Mouse (Mus musculus) hindlimb bud, embryonic 11.5 days (tissue): ENCODE measurements around the gene Mapre1.
"Not testable (repeated sequence)": the region's sequence is repeated elsewhere in the genome, so short reads cannot be mapped to it uniquely, and the experiment has no call there.

Source experiments
- DNase-seq: peaks from one replicate; pipeline ENCODE4 v3.0.0-alpha.2; 2012; ENCODE audit warnings: low read depth, low spot score; ENCODE audit errors: extremely low spot score

Mapre1 gene

GRCm38 (mm10) chr2:153740500-153741436 lies at the start of gene Mapre1:
TSS of gene Mapre1 (plus strand) at chr2:153741274.
- peak; percentile 93 for DNase-seq

- DNase-seq = not testable (repeated sequence)
These were observed 47.7 kb upstream of the Mapre1 start for GRCm38 (mm10) chr2:153693413-153693812.

DNA sequence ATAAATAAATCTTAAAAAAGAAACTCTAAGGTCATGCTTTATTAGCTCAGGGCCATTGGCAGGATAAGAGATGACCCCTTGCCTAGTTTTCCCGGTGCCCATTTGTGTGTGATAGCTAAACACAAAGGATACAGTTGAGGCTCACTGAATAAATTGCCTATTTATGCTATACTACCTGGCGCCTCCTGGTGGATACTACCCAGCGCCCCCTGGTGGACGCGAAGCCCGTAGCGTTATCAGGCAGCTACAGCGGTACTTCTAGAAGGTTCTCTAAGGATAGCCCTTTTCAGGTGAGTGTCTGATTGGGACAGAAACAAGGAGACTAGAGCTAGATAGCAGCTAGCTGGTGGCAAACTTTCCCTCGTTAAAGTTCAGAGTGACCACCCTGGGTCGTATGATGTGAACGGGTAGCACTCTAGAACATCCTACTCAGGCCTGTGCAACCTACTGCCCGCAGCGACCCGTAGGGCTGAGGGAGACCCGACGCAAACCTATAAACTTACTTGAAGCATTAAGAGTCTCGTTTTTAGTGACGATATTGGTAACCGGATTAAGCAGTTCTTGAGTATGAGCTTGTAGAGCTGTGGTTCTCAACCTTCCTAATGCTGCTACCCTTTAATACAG lies 46.5 kb upstream of the Mapre1 start:
- DNase-seq = no peak

DNA sequence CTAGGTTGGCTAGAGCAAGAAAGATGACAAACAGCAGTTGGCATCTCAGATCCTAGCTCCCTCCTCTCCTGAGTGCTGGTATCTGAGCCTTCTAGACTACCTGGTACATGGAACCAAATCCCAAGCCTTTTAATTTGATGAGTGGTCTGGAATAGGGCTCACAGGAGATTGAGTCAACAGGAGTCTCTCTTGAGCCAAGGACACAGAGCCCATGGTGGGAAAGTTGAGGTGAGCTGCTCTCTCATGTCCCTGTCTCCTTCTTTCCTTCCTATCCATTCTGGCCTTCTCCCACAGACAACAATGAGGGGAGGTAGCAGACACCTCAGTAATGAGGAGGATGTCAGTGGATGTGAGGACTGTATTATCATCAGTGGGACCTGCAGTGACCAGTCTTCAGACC lies 44.7 kb upstream of the Mapre1 start, which contains the start of gene Dnmt3c:
Dnmt3c (plus strand) TSS at position 301 of the 400 bp plus-strand sequence.
- no peak for DNase-seq

- DNase-seq = no peak
These were observed 37.7 kb upstream of the Mapre1 start for GRCm38 (mm10) chr2:153703389-153703788.

DNA sequence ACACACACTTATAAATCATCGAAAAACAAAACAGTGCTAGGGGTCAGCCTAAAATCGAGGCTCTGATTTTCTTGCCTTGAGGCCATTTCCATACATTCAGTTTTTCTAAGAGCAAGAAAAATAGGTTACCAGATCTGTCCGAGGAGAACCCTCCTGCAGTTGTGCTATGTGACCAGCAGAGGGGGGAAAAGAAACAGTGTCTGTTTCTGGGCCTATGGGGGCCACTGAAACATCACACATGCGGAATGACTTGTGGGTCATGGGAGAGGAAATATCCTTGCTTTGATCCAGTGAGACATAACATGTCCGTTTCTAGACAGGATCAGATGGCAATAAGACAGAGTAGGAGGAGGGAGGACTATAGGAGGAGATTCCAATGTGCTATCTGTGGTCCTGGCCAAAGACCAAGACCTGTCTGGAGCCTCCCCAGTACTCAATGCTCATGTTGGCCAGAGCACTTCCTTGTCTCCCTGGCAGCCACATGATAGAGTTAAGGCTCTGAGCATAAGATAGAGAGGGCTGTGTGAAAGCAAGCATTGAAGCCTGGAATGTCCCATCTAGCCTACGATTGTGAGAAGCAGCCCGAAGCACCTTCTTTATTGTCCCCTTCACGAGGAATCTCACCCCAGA lies 30.3 kb upstream of the Mapre1 start:
- DNase-seq = peak; percentile 14

DNA sequence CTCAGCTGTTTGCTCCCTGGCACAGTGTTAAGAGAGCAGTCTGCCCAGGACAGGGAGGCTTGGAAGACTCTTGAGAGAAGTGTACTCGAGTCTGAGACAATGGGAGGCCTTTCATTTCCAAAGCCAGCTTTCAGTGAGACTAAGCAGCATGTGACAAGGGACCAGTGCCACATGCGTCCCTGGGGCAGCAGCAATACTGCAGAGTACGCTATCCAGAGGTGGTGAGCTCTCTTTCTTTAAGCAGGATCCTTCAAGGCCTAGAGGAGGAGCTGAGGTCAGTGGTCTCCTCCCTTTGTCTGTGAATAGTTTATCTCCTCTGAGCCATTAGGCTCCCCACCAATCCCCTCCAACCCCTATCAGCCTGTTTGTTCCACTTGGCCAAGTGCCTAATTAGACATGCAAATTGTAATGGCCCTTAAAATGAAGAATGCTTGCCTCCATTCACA lies 28.4 kb upstream of the Mapre1 start:
- no peak for DNase-seq

DNA sequence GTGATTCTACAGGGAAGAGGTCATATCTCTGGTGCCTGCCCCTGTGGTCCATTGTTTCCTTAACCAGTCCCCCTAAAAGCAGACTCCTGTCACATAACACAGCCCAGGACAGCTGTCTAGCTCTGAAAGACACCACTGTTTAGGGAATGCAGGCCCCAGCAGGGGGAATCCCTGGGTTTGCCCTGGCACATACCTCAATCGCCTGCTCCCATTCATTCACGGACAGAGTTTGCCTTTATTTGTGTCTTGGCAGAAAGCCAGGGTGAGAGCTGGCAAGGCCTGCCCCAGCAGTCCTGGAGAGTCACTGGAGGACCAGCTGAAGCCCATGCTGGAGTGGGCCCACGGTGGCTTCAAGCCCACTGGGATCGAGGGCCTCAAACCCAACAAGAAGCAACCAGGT lies 27.8 kb upstream of the Mapre1 start:
- DNase-seq = no peak

DNA sequence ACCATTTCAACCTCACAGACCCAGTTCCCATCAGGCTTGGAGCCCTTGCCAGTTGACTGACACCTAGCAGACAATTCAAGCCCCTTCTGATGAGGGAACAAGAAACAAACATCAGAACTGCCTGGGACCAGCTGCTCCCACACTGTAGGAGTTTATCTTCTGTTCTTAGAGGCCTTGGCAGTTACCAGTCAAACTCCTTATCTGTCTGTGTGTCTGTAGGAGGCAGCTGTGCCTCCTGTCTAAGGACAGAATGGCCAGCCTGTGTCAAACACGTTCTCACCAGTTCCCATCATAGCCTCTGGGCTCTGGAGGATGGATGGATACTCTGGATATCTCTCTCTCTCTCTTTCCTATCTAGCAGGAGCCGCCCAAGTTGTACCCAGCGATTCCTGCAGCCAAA lies 23.2 kb upstream of the Mapre1 start:
- not testable (repeated sequence) for DNase-seq

DNA sequence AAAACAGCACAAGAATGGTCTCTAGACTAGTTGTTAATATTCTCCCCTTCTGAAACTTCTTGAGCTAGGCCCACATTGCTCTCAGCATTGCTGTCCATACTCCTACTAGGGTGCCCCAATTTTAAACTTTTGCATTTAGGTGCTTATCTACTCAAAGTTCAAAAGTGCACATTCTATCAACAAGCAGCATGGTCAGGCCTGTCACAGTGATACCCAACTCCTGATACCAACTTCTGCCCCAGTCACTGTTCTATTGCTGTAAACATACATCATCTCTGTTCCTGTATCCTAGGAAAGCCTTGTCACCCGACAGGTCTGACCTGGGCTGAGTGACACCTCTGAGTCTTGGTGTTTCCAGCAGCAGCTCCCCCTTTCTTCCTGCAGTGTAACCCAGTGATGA lies 18.0 kb upstream of the Mapre1 start:
- DNase-seq = no peak

- DNase-seq = no peak
These were observed 16.6 kb upstream of the Mapre1 start for GRCm38 (mm10) chr2:153724424-153724823.

DNA sequence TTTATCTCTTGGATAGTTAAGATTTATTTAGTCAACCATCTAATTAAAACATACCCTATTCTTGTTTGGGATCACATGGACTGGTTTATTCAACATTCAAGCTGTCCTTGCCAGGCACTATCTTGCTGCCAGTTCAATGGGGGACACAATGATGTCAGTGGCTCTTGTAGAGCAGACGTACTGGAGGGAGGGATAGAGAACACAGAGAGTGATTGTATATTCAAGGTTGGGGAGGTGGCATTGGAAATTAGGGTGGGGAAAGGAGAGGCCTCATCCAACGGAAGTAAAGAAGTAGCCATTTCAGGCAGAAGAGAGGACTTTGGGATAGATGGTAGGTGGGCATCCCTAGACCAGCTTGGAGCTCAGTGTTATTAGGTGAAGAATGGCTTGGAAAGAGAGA lies 16.2 kb upstream of the Mapre1 start:
- no peak for DNase-seq

- DNase-seq = no peak
These were observed 15.8 kb upstream of the Mapre1 start for GRCm38 (mm10) chr2:153725291-153725690.

- no peak for DNase-seq
These were observed 7.0 kb upstream of the Mapre1 start for GRCm38 (mm10) chr2:153734033-153734432.

DNA sequence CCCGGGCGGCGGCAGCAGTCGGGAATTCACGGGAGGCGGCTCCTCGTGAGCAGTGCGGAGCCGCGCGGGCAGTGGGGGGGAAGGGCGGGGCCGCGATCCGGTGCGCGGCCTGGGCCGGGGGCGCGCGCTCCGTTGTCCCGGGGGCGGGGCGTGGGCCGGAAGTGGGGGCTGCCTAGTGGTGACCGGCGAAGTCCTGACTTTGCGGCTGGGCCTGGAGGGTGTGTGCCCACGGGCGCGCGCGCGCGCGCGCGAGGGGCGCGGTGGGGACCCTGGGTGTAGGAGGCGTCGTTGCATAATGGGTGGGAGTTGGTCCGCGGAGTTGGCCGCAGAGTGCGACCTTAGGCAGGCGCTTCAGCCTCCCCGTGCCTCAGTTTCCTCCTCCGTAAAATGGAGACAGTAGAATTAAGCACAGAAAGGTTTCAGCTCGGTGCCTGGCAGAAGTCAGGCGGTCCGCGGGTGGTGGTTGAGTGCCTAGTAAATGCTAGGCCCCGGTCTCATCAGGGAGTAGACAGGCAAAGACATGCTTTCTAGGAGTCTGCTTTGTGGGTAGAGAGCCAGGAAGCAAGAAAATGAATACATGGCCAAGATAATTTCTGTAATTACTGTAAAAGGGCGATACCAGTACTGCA lies 477 bp downstream of the Mapre1 start:
- no peak for DNase-seq

DNA sequence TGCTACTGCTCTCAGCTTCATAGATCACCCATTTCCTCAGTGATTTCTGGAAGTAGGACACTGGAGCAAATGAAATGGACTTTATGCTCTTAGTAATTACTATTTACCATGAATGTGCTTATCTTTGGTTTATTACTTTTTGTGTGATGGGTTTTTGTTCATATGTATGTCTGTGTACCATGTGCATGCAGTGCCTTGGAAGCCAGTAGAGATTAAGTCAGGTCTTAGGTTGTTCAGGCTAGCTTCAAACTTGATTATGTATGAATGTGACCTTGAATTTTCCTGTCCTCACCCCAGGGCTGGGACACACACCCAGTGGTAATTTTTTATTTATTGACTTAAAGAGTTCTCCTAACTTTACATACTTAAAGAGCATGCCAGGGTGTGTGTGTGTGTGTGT lies 6.9 kb downstream of the Mapre1 start:
- DNase-seq = no peak

DNA sequence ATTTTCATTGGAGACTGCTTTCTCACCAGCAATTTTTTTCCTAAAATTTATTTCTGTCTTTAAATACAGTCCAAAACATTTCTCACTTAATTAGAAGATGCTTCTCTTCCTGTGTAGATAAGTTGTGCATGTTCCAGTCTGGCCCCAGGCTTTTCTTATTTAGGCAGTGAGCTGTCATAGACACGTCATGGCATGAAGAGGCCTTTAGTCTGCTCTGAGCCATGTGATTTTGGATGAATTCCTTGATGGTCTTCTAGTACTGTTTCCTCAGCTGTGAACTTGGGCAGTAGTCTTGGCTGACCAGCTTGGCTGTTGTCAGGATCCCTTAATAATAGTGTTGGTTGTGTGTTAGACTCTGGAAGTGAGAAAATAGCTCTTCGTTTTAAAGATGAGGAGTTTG lies 9.3 kb downstream of the Mapre1 start:
- DNase-seq = no peak

GRCm38 (mm10) chr2:153762121-153762520 lies 21.0 kb downstream of the Mapre1 start:
- DNase-seq = no peak

GRCm38 (mm10) chr2:153767484-153767883 lies 26.4 kb downstream of the Mapre1 start:
- no peak for DNase-seq

- DNase-seq = no peak
These were observed 27.8 kb downstream of the Mapre1 start for GRCm38 (mm10) chr2:153768881-153769280.

DNA sequence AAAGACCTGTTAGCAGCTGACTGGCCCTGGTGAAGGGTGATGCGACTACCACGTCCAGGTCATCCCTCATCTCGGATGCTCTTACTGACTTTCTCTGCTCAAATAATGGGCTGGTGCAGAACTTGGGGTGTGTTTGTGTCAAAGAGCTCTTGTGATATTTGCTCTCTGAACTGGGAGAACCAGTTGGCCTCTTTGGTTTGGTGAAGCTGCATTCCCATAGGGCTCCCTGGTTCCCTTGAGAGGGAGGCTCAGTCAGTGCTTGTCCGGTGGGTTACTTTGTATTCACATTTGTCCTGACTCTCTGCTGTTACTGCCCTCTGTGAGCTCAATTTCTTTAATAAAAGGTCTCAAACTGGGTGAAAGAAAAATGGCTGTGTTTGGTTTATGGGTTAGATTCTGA lies 31.9 kb downstream of the Mapre1 start:
- DNase-seq = no peak
